Mouse (Mus musculus): ENCODE measurements around the gene Rimbp2. TPM values are rescaled to one million over a fixed set of nuclear protein-coding genes. Genes with fewer than 3 reads are reported as not detected.

Rimbp2 gene
- polyA plus RNA-seq, 1 experiment from 2014 or later, result 0.49 TPM

DNA sequence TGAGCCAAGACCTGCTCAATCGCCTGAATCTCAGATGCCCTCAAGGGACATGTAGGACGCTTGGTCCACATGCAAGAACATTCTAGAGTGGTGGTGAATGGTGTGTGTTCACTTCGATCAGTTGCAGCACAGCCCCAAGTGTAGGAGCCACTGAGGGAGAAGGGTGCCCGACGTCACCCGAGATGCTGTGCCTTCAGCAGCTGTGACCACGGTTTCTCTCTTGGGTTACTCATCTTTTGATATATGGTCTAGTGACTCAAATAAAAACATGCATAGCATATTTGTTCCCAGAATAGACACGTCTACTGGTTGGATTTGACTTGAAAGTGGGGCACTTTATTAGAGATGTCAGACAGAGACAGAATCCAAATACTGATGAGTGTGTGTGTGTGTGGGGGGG lies 105.5 kb downstream of the Rimbp2 start:
- WGBS, result 76% methylated on average over 8 of the region's 8 CpGs
- Histone ChIP-seq H3K4me2 (replicated peaks; ENCODE audit: low read depth, low read length) (no peak overlapping the region), H3K4me1 (ENCODE audit: control insufficient read depth, insufficient read depth, low read length) (no peaks in the 10 kb centered on the region), H3K9ac (replicated peaks; ENCODE audit: low read depth, low read length) (no peak overlapping the region), H3K36me3 (ENCODE audit: control insufficient read depth, insufficient read depth, low read length) (no peaks in the 10 kb centered on the region), H3K27ac (ENCODE audit: low read length) (no peak overlapping the region), H3K9me3 (ENCODE audit: control insufficient read depth, low read depth, low read length) (no peaks in the 10 kb centered on the region), H3K27me3 (ENCODE audit: control insufficient read depth, insufficient read depth, low read length) (no peaks in the 10 kb centered on the region), H3K4me3 (ENCODE audit: low read depth, low read length) (no peak overlapping the region)
- ATAC-seq (ENCODE audit: insufficient number of reproducible peaks, insufficient read depth, low FRiP score, low read depth), result no peak

DNA sequence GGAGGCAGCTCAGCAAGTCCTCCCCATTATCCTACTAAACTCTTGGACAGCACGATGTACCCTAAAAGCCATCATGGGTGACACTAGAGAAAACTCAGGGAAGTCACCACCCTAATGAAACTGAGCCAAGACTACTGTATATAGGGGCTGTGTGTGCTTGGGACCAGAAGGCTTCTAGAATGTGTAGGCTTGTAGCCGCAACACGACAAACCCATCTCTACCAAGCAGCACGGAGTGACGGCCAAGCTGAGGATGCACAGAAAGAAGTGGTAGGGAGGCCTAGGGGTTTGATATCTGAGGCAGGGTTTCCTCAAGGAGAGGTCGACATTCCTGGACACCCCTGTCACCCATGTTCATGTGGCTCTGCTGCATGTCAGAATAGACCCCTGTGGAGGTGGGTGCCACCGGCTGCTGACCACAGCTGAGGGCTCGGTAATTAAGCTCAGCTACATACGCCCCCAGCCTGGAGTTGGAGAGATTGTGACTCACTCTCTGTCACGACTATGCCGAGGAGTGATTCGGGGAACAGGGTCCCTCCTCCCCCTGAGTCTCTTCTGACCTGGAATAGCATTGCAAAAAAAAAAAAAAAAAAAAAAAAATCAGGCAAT lies 106.7 kb downstream of the Rimbp2 start:
- Histone ChIP-seq H3K4me3 (ENCODE audit: low read depth, low read length) (no peak overlapping the region), H3K4me2 (replicated peaks; ENCODE audit: low read depth, low read length) (no peak overlapping the region), H3K9ac (replicated peaks; ENCODE audit: low read depth, low read length) (no peak overlapping the region), H3K9me3 (ENCODE audit: control insufficient read depth, low read depth, low read length) (no peaks in the 10 kb centered on the region), H3K36me3 (ENCODE audit: control insufficient read depth, insufficient read depth, low read length) (no peaks in the 10 kb centered on the region), H3K27me3 (ENCODE audit: control insufficient read depth, insufficient read depth, low read length) (no peaks in the 10 kb centered on the region), H3K27ac (ENCODE audit: low read length) (no peak overlapping the region), H3K4me1 (ENCODE audit: control insufficient read depth, insufficient read depth, low read length) (no peaks in the 10 kb centered on the region)
- no peak for ATAC-seq (ENCODE audit: insufficient number of reproducible peaks, insufficient read depth, low FRiP score, low read depth)
- 81% methylated on average over 12 of the region's 12 CpGs for WGBS

GRCm38 (mm10) chr5:128845033-128845432 lies 108.3 kb downstream of the Rimbp2 start:
- ATAC-seq (ENCODE audit: insufficient number of reproducible peaks, insufficient read depth, low FRiP score, low read depth), result no peak
- H3K27ac ChIP-seq (ENCODE audit: low read length), result no peak overlapping the region

GRCm38 (mm10) chr5:128843982-128844381 lies 109.3 kb downstream of the Rimbp2 start:
- 39% methylated on average over 2 of the region's 2 CpGs for WGBS
- Histone ChIP-seq H3K36me3 (ENCODE audit: control insufficient read depth, insufficient read depth, low read length) (no peaks in the 10 kb centered on the region), H3K4me3 (ENCODE audit: low read depth, low read length) (no peak overlapping the region), H3K9ac (replicated peaks; ENCODE audit: low read depth, low read length) (no peak overlapping the region), H3K27ac (ENCODE audit: low read length) (no peak overlapping the region), H3K4me1 (ENCODE audit: control insufficient read depth, insufficient read depth, low read length) (no peaks in the 10 kb centered on the region), H3K27me3 (ENCODE audit: control insufficient read depth, insufficient read depth, low read length) (no peaks in the 10 kb centered on the region), H3K9me3 (ENCODE audit: control insufficient read depth, low read depth, low read length) (no peaks in the 10 kb centered on the region), H3K4me2 (replicated peaks; ENCODE audit: low read depth, low read length) (no peak overlapping the region)
- no peak for ATAC-seq (ENCODE audit: insufficient number of reproducible peaks, insufficient read depth, low FRiP score, low read depth)

More at GRCm38 (mm10) chr5:128845033-128845432, 108.3 kb downstream of the Rimbp2 start:
- H3K36me3 ChIP-seq (ENCODE audit: control insufficient read depth, insufficient read depth, low read length), result no peaks in the 10 kb centered on the region
- no peaks in the 10 kb centered on the region for H3K27me3 ChIP-seq (ENCODE audit: control insufficient read depth, insufficient read depth, low read length)
- 83% methylated on average over 11 of the region's 11 CpGs for WGBS
- H3K4me3 ChIP-seq (ENCODE audit: low read depth, low read length), result no peak overlapping the region
- no peaks in the 10 kb centered on the region for H3K4me1 ChIP-seq (ENCODE audit: control insufficient read depth, insufficient read depth, low read length)
- no peak overlapping the region for H3K4me2 ChIP-seq (replicated peaks; ENCODE audit: low read depth, low read length)
- no peak overlapping the region for H3K9ac ChIP-seq (replicated peaks; ENCODE audit: low read depth, low read length)
- no peaks in the 10 kb centered on the region for H3K9me3 ChIP-seq (ENCODE audit: control insufficient read depth, low read depth, low read length)

DNA sequence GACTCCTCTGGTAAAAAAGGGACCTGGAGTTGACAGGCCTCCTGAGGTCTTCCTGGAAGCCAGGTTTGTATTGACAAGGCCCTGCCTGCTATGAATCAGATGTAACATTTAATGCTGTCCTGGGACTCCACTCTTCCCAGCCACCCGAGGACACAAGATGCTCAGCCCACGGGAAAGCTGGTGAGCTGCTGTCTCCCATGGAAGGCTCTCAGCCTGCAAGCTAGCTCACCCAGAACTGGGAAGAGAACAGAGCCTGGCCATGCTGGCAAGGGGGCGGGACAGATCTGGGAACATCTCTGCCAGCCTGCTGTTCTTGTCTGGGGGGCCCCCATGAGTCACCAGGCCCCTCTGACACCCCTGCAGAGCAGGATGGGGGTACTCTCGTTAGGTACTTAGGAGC lies 111.7 kb downstream of the Rimbp2 start:
- no peaks in the 10 kb centered on the region for H3K27me3 ChIP-seq (ENCODE audit: control insufficient read depth, insufficient read depth, low read length)

DNA sequence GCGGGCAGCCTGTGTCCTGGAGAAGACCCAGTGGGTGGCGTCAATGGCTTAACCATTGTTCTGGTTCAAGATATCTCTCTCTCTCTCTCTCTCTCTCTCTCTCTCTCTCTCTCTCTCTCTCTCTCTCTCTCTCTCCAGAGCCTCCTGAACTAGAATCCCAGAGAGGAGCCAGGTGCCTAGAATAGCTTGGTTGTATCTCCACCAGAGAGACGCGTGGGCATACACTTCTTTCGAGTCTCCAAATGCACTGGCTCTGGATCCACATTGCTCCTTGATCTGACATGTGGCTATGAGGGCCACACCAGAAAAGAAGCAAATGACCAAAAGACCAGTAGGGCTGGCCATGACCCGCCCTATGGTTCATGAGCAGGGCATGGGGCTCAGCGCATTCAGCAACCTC lies 116.2 kb downstream of the Rimbp2 start:
- H3K27me3 ChIP-seq (ENCODE audit: control insufficient read depth, insufficient read depth, low read length), result no peaks in the 10 kb centered on the region
- H3K9ac ChIP-seq (replicated peaks; ENCODE audit: low read depth, low read length), result no peak overlapping the region
- no peak overlapping the region for H3K4me2 ChIP-seq (replicated peaks; ENCODE audit: low read depth, low read length)
- no peaks in the 10 kb centered on the region for H3K36me3 ChIP-seq (ENCODE audit: control insufficient read depth, insufficient read depth, low read length)
- no peaks in the 10 kb centered on the region for H3K4me1 ChIP-seq (ENCODE audit: control insufficient read depth, insufficient read depth, low read length)
- 91% methylated on average over 7 of the region's 7 CpGs for WGBS
- H3K27ac ChIP-seq (ENCODE audit: low read length), result no peak overlapping the region
- no peak overlapping the region for H3K4me3 ChIP-seq (ENCODE audit: low read depth, low read length)
- ATAC-seq (ENCODE audit: insufficient number of reproducible peaks, insufficient read depth, low FRiP score, low read depth), result no peak
- no peaks in the 10 kb centered on the region for H3K9me3 ChIP-seq (ENCODE audit: control insufficient read depth, low read depth, low read length)

More for the DNA sequence above, 111.7 kb downstream of the Rimbp2 start:
- ATAC-seq (ENCODE audit: insufficient number of reproducible peaks, insufficient read depth, low FRiP score, low read depth), result no peak
- no peaks in the 10 kb centered on the region for H3K4me1 ChIP-seq (ENCODE audit: control insufficient read depth, insufficient read depth, low read length)
- H3K9me3 ChIP-seq (ENCODE audit: control insufficient read depth, low read depth, low read length), result no peaks in the 10 kb centered on the region
- H3K4me2 ChIP-seq (replicated peaks; ENCODE audit: low read depth, low read length), result no peak overlapping the region
- no peak overlapping the region for H3K4me3 ChIP-seq (ENCODE audit: low read depth, low read length)
- whole genome bisulfite sequencing, result 67% methylated on average over 4 of the region's 4 CpGs
- H3K27ac ChIP-seq (ENCODE audit: low read length), result no peak overlapping the region
- no peaks in the 10 kb centered on the region for H3K36me3 ChIP-seq (ENCODE audit: control insufficient read depth, insufficient read depth, low read length)
- H3K9ac ChIP-seq (replicated peaks; ENCODE audit: low read depth, low read length), result no peak overlapping the region

DNA sequence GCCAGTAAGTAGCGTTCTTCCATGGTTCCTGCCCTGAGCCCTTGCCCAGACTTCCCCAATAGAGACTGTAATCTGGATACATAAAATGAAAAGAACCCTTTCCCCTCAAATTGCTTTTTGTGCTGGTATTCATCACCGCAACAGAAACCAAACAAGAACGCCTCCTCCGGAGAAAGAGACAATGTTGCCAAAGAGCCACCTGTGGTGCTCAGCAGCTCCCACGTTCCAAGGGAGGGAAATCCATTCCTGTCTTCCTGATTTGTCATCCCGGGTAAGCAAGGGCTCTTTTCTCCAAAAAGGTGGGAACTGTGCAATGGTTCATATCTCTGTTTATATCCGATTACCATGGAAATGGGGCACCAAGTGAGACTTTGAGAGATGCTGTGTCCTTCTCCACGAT lies 119.2 kb downstream of the Rimbp2 start:
- no peaks in the 10 kb centered on the region for H3K27me3 ChIP-seq (ENCODE audit: control insufficient read depth, insufficient read depth, low read length)
- no peak overlapping the region for H3K4me2 ChIP-seq (replicated peaks; ENCODE audit: low read depth, low read length)
- no peaks in the 10 kb centered on the region for H3K9me3 ChIP-seq (ENCODE audit: control insufficient read depth, low read depth, low read length)
- WGBS, result 74% methylated on average over 8 of the region's 8 CpGs
- H3K9ac ChIP-seq (replicated peaks; ENCODE audit: low read depth, low read length), result no peak overlapping the region
- no peak overlapping the region for H3K27ac ChIP-seq (ENCODE audit: low read length)
- H3K36me3 ChIP-seq (ENCODE audit: control insufficient read depth, insufficient read depth, low read length), result no peaks in the 10 kb centered on the region
- H3K4me3 ChIP-seq (ENCODE audit: low read depth, low read length), result no peak overlapping the region
- no peak for ATAC-seq (ENCODE audit: insufficient number of reproducible peaks, insufficient read depth, low FRiP score, low read depth)
- H3K4me1 ChIP-seq (ENCODE audit: control insufficient read depth, insufficient read depth, low read length), result no peaks in the 10 kb centered on the region

DNA sequence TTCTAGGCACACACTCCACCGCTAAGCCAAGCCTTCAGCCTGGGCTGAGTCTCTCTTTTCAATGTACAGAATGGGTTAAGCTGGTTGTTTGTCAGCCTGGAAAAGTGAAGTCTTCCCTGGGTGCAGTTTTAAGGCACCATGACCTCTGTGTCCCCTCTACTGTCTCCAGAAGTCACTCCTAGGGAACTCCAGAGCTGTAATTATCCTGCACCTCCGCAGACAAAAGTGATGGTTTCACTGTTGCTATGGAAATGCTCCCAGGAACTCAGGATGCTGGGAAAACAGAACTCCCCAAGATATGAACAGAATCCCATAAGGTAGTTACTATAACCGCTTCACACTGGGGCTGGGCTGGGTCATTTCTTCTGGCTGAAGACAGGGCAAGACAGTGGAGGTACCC lies 130.4 kb downstream of the Rimbp2 start:
- Histone ChIP-seq H3K27me3 (ENCODE audit: control insufficient read depth, insufficient read depth, low read length) (no peaks in the 10 kb centered on the region), H3K4me3 (ENCODE audit: low read depth, low read length) (no peak overlapping the region), H3K9me3 (ENCODE audit: control insufficient read depth, low read depth, low read length) (no peaks in the 10 kb centered on the region), H3K4me1 (ENCODE audit: control insufficient read depth, insufficient read depth, low read length) (no peaks in the 10 kb centered on the region), H3K36me3 (ENCODE audit: control insufficient read depth, insufficient read depth, low read length) (no peaks in the 10 kb centered on the region), H3K9ac (replicated peaks; ENCODE audit: low read depth, low read length) (no peak overlapping the region), H3K27ac (ENCODE audit: low read length) (no peak overlapping the region), H3K4me2 (replicated peaks; ENCODE audit: low read depth, low read length) (no peak overlapping the region)
- 84% methylated on average over 3 of the region's 3 CpGs for WGBS
- ATAC-seq (ENCODE audit: insufficient number of reproducible peaks, insufficient read depth, low FRiP score, low read depth), result no peak

DNA sequence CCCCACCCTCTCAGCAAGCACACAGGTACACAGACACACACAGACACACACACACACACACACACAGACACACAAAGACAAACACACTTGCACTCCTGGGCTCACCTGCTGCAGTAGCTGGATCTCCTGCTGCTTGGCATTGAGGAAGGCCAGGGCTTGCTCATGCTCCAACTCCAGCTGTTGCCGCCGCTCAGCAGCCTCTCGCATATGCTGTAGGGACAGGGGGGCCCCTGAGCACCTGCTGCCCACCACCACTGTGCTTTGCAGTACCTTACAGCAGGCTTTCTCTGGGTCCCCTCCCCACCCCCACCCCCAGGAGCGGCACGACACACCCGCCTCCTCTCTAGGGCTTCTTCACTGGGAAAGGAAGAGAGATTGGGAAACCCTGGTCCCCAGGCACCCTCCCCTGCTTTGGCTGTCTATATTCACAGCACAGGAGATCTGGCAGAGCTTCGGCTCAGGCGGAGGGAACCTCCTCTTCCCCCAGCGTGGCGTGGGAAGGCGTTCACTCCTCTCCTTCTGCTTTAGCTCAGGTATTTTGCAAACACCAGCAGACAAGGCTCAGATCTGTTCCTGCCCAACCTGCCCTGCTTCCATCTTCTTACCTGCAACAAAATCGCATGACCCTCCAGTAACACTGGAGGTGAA lies 133.5 kb downstream of the Rimbp2 start:
- Histone ChIP-seq H3K36me3 (ENCODE audit: control insufficient read depth, insufficient read depth, low read length) (no peaks in the 10 kb centered on the region), H3K9ac (replicated peaks; ENCODE audit: low read depth, low read length) (no peak overlapping the region), H3K4me1 (ENCODE audit: control insufficient read depth, insufficient read depth, low read length) (no peaks in the 10 kb centered on the region), H3K27ac (ENCODE audit: low read length) (no peak overlapping the region), H3K4me2 (replicated peaks; ENCODE audit: low read depth, low read length) (no peak overlapping the region), H3K4me3 (ENCODE audit: low read depth, low read length) (no peak overlapping the region), H3K9me3 (ENCODE audit: control insufficient read depth, low read depth, low read length) (no peaks in the 10 kb centered on the region), H3K27me3 (ENCODE audit: control insufficient read depth, insufficient read depth, low read length) (no peaks in the 10 kb centered on the region)
- 53% methylated on average over 12 of the region's 12 CpGs for WGBS
- ATAC-seq (ENCODE audit: insufficient number of reproducible peaks, insufficient read depth, low FRiP score, low read depth), result no peak
